Comparison of ENCODE assay signal across 8 mouse cellular contexts in the genomic region with DNA sequence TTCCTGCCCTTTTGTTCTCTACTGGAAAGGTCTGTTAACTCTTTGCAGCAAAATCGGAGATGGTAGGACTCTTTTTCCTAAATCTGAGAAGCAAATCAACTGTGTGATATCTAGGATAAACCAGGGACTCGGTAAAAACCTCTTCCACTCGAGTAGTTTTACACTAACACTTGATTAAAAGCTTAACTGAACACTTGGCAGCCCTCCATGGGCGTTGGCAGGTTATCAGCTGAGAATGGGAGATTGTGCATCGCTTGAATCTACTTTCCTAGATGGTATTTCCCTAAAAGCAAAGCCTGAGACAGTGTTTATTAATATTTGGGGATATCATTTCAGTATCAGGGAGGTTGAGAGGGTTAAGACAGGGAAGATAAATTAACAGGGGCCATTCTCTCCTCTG.
DNase-seq lines count a peak whose midpoint lies in the region; ATAC-seq and TF ChIP-seq lines count a peak whose summit lies in the region.

No protein-coding gene starts in this region.

- no peak overlapping the region for H3K9ac ChIP-seq in heart, adult 2 months (ENCODE audit: low read depth, low read length)

- no peak overlapping the region for H3K27ac ChIP-seq in heart, adult 2 months

- H3K36me3 ChIP-seq in heart, adult 2 months (ENCODE audit: control insufficient read depth, insufficient read depth, low read length) = no peaks in the 10 kb centered on the region

- no peak for TF ChIP-seq EP300 in heart, adult 2 months (IDR thresholded peaks at IDR 0.05; ENCODE audit: insufficient read depth, low read depth, low read length)

- TF ChIP-seq POLR2A in brain, embryonic 14.5 days (IDR thresholded peaks at IDR 0.05; ENCODE audit: borderline replicate concordance, extremely low read depth, insufficient read depth, insufficient read length, poor library complexity, severe bottlenecking) = no peak
- TF ChIP-seq POLR2A in heart, adult 2 months (IDR thresholded peaks at IDR 0.05; ENCODE audit: insufficient read depth, low read depth, low read length) = no peak

- DNase-seq in heart, postnatal 14 days = peak; percentile 6 to 18
- no peak for DNase-seq in heart, adult 9 months (ENCODE audit: low spot score in 2 of 2)
- peak; percentile 83 for DNase-seq in brain, embryonic 14.5 days (ENCODE audit: low read depth)
- DNase-seq in kidney, adult 8-10 months = peak; percentile 8 to 49
- peak; percentile 37 to 64 for DNase-seq in left cerebral cortex, postnatal 36 days (ENCODE audit: low spot score in 2 of 2)
- no peak for DNase-seq in heart, adult 2 months
- no peak for DNase-seq in c-Kit-positive CD71-positive TER-119-positive erythroid progenitor cells, embryonic 14.5 days (ENCODE audit: low spot score)

- H3K79me2 ChIP-seq in heart, adult 2 months (replicated peaks; ENCODE audit: control insufficient read depth, insufficient read depth, low read length) = no peaks in the 10 kb centered on the region

- intact Hi-C loops in heart, postnatal 14 days (cut with DNase I) = no loop called here
- intact Hi-C loops in left cerebral cortex, postnatal 36 days (cut with DNase I) = no loop called here
- intact Hi-C loops in heart, adult 2 months (cut with DNase I) = no loop called here

- 17% methylated on average over 5 of the region's 5 CpGs for WGBS in heart, adult 2 months

- no peaks in the 10 kb centered on the region for H3K27me3 ChIP-seq in heart, adult 2 months (ENCODE audit: control insufficient read depth, insufficient read depth, low read length)

- peaks cover 1% of the 10 kb centered on the region; the same call in 1 of the 2 replicates for H3K4me1 ChIP-seq in heart, adult 2 months (ENCODE audit: control insufficient read depth, insufficient read depth, low read length)

- ATAC-seq in megakaryocyte progenitor cell, adult 5-6 weeks (replicated peaks; ENCODE audit: poor library complexity) = no peak

- TF ChIP-seq CTCF in brain, embryonic 14.5 days (IDR thresholded peaks at IDR 0.05; ENCODE audit: borderline replicate concordance, extremely low read depth, insufficient read depth, insufficient read length) = no peak
- TF ChIP-seq CTCF in heart, adult 2 months (IDR thresholded peaks at IDR 0.05) = no peak

- H3K4me3 ChIP-seq in heart, adult 2 months = no peak overlapping the region

Comparison
In these comparisons a context has a peak if more than half of its experiments do, and no peak if none do; other contexts are left out.
1. DNase-seq: peak in heart, postnatal 14 days (2 of 2), brain, embryonic 14.5 days (single experiment), kidney, adult 8-10 months (2 of 2) and left cerebral cortex, postnatal 36 days (2 of 2); none in heart, adult 9 months (0 of 2), heart, adult 2 months (0 of 2) and c-Kit-positive CD71-positive TER-119-positive erythroid progenitor cells, embryonic 14.5 days (single experiment).